Mouse (Mus musculus) kidney, postnatal 36 days (tissue): ENCODE results near the gene Gm9573.

ENCODE experiments used
- DNase-seq, 2 experiments: peaks; one replicate each; pipeline ENCODE4 v3.0.0; 2021 to 2022; ENCODE audit warnings: mixed read lengths in 2 of 2

Gm9573 gene

DNA sequence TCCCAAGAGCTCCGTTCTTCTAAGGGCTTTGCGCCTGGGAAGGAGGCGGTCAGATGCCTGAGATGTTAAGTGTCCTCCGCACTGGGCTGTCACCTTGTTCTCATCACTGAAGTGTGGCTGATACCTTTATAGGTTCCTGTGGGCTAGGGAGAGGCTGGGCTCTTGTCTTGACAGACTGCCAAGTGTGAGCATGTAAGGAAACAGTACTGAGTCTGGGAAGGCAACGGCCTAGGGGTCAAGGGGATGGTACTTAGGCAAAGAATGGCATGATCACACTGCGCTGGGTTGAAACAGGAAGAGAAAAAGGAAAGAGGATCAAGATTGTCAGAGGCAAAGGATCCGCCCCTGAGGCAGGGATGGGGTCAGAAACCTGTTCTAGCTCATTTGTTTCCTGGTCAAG lies at the start of gene Gm9573:
Gene Gm9573 (minus strand): TSS at position 101 of the 400 bp plus-strand sequence.
- no peak for DNase-seq

GRCm38 (mm10) chr17:35673416-35674035 lies 47.1 kb upstream of the Gm9573 start, which contains the start of gene Gtf2h4:
TSS of gene Gtf2h4 (minus strand) at chr17:35673739.
- peak; percentile 92 to 97 for DNase-seq

- DNase-seq: no peak
These were observed 46.1 kb upstream of the Gm9573 start for GRCm38 (mm10) chr17:35672527-35672926.

DNA sequence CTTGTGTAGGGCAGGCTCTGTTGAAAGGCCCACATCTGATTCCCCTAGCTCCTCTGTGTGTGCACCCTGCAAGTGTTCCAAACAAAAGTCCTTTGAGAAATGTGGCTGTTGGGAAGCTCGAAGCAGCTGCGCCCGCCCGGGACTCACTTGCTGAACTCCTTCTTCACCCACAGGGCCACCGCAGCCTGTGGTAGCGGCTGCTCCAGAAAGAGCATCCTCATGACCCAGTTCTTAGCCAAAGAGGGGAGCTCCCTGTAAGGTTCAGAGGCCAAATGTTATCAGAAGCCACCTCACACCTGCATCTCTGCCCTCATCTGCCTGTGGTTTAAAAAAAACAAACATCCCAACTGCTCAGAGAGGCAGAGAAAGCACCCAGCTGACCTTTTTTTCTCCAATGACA lies 45.4 kb upstream of the Gm9573 start:
- DNase-seq: no peak

DNA sequence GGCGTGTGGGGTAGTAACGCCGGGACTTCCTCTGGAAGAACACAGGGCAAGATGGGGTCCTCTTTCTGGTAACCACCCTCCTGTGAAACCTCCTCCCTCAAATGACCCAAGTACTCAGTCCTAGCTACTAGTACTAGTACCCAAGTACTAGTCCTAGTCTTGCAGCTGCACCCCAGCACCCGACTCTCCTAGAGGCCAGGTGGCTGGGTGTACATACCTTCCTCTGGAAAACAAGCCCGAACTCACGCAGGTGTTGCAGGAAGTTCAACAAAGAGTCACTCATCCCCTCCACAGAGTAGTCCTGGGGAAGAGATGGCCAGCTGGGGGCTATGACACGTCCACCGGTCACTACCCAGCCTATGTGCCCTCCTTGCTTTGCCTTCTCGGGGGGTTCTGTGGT lies 43.3 kb upstream of the Gm9573 start:
- DNase-seq: no peak

- DNase-seq: peak; percentile 97 to 98
These were observed 41.1 kb upstream of the Gm9573 start, which contains the start of gene Vars2 for GRCm38 (mm10) chr17:35667334-35668065. TSS of gene Vars2 (minus strand) at chr17:35667592.

DNA sequence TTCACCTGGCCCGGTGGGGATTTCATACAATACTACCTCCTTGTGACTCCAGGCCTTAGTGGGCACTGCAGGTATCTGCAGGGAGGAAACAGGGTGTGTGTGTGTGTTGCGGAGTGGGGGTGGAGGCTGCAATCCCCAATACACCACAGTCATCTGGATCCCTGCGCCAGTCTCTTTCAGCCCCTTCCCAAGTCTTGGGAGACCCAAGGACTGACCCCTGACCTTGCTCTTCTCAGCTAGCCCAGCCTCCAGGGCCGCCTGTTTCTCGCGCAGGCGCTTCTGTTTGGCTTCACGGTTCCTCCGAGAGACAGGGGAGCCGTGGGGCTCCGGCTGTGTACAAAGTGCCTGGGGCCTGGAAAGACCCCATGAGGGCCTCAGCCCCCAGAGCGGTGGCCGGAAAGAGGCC lies 40.4 kb upstream of the Gm9573 start:
- DNase-seq: no peak

GRCm38 (mm10) chr17:35665957-35666515 lies 39.6 kb upstream of the Gm9573 start:
- DNase-seq: peak; percentile 53 to 69

GRCm38 (mm10) chr17:35653086-35653485 lies 26.6 kb upstream of the Gm9573 start:
- DNase-seq: no peak

DNA sequence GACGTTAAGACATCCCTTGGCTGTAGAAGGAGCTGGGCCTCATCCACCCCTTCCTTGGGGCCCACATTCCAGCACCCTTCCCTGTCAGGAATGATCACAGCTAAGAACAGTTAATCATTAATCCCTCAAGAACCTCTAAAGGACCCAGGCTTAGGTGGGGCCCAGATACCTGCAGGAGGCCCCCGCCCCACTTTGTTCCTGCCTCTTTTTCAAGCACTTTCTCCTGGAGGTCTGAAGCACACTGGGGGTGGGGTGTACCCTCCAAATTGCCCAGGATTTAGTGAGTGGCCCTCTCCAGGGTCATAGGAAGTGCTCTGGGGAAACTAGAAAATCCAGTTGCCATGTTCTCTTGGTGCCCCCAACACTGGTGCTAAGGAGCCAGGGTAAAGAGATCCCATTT lies 23.0 kb upstream of the Gm9573 start:
- DNase-seq: peak; percentile 38 to 46

- DNase-seq: no peak
These were observed 17.3 kb upstream of the Gm9573 start, which contains the start of gene Mucl3 for GRCm38 (mm10) chr17:35643609-35644236. TSS of gene Mucl3 (minus strand) at chr17:35643695.

- DNase-seq: no peak
These were observed 12.9 kb upstream of the Gm9573 start for GRCm38 (mm10) chr17:35639352-35639751.

- DNase-seq: peak; percentile 57 to 61
These were observed 12.2 kb upstream of the Gm9573 start for GRCm38 (mm10) chr17:35638475-35639190.

GRCm38 (mm10) chr17:35636363-35636762 lies 9.9 kb upstream of the Gm9573 start:
- peak; percentile 23 to 60 for DNase-seq

DNA sequence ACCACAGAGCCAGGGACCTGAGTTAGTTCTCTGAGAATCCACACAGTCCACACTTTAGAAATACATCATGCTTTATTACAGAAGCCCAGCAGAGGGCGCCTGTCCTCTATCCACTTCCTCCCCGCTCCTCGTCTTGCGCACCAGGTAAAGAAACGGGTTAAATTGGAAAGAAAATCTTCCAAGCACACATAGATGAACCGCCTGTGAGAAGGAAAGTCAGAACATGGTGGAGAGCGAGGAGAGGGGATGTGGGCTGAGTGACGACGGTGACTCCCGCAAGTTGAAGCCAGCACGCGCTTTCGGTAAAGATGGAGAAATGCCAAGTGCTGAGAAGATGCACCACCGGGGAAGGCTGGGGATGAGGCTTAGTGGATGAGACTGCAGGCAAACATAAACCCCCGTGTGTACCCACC lies 9.3 kb upstream of the Gm9573 start:
- peak; percentile 69 to 84 for DNase-seq

DNA sequence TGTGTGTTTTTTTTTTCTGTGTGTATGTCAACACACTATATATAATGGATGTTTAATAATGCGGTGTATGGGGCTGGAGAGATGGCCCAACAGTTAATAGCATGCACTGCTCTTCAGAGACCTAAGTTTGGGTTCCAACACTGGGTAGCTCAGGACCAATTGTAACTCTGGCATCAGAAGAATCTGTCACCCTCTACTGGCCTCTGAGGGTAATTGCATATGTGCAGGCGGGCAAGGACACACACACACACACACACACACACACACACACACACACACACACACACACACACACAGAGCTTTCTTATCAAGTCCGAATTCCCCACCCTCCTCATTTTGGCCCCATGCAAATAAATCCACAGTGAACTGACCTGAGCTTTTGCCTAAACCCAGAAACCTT lies 8.8 kb upstream of the Gm9573 start:
- no peak for DNase-seq

GRCm38 (mm10) chr17:35633992-35634391 lies 7.6 kb upstream of the Gm9573 start:
- peak; percentile 46 to 75 for DNase-seq

DNA sequence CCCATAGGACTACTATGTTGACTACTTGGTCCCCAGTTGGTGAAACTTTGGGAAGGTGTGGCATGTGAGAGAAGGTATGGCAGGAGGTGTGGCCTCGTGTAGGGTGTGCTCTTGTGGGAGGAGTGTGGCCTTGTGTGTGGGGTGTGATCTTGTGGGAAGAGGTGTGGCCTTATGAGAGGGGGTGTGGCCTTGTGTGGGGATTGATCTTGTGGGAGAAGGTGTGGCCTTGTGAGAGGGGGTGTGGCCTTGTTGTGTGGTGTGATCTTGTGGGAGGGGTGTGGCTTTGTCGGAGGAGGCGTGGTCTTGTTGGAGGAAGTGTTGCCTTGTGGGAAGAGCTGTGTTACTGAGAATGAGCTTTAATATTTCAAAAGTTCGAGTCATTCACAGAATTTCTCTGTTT lies 9.3 kb downstream of the Gm9573 start:
- no peak for DNase-seq

GRCm38 (mm10) chr17:35601736-35602354 lies 24.6 kb downstream of the Gm9573 start:
- no peak for DNase-seq

- no peak for DNase-seq
These were observed 25.2 kb downstream of the Gm9573 start, which contains the start of gene Sfta2 for GRCm38 (mm10) chr17:35601249-35601648. TSS of gene Sfta2 (plus strand) at chr17:35601549.

DNA sequence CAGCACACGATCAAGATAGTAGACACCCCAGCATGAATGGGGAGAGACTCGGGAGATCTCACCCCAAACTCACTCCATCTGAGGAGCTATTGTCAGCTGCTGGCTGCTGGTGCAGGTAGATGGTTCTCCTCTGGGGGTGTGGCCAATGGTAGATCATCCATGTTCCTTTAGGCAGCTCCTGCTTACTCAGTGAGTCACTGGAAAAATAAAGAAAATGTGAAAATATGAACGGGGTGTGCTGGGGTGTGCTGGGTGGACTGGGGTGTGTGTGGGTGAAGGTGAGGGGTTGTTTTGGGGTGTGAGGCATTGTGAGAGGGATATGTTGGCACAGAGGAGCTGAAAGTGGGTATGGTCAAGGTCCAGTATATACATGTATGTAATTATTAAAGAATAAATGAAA lies 29.0 kb downstream of the Gm9573 start:
- DNase-seq: no peak

GRCm38 (mm10) chr17:35594456-35594855 lies 32.0 kb downstream of the Gm9573 start:
- DNase-seq: no peak
